Mouse (Mus musculus): ENCODE data around the gene Olfr450. TPM values are rescaled to one million over a fixed set of nuclear protein-coding genes. Genes with fewer than 3 reads are reported as not detected.

Gene Olfr450
- polyA plus RNA-seq (2012; ENCODE audit: insufficient read depth, low replicate concordance): not detected in 2 replicates

GRCm38 (mm10) chr6:42811639-42812038 is at the start of gene Olfr450:
TSS of gene Olfr450 (plus strand) at chr6:42811939.
- Histone ChIP-seq H3K27me3 (replicated peaks) (no peaks in the 10 kb centered on the region), H3K4me1 (no peaks in the 10 kb centered on the region), H3K9me3 (no peaks in the 10 kb centered on the region), H3K36me3 (replicated peaks; ENCODE audit: low read length) (no peaks in the 10 kb centered on the region), H3K4me3 (replicated peaks) (no peak within 1 kb of the TSS)
- TF ChIP-seq FLI1 (IDR thresholded peaks at IDR 0.05; ENCODE audit: low read length): no peak
- no peak for TF ChIP-seq GATA1 (IDR thresholded peaks at IDR 0.05; ENCODE audit: borderline replicate concordance, low read length)

- Histone ChIP-seq H3K4me1 (no peaks in the 10 kb centered on the region), H3K4me3 (replicated peaks) (no peak overlapping the region), H3K9me3 (peaks cover 12% of the 10 kb centered on the region), H3K36me3 (replicated peaks; ENCODE audit: low read length) (no peaks in the 10 kb centered on the region), H3K27me3 (replicated peaks) (no peaks in the 10 kb centered on the region)
- TF ChIP-seq FLI1 (IDR thresholded peaks at IDR 0.05; ENCODE audit: low read length): no peak
- no peak for TF ChIP-seq GATA1 (IDR thresholded peaks at IDR 0.05; ENCODE audit: borderline replicate concordance, low read length)
Measured at GRCm38 (mm10) chr6:42777066-42777465, 34.7 kb upstream of the Olfr450 start.

GRCm38 (mm10) chr6:42784793-42785192 is 26.9 kb upstream of the Olfr450 start, which contains the start of gene Olfr452:
TSS of gene Olfr452 (plus strand) at chr6:42785093.
- Histone ChIP-seq H3K4me3 (replicated peaks) (no peak within 1 kb of the TSS), H3K4me1 (no peaks in the 10 kb centered on the region)
- TF ChIP-seq FLI1 (IDR thresholded peaks at IDR 0.05; ENCODE audit: low read length): no peak
- TF ChIP-seq GATA1 (IDR thresholded peaks at IDR 0.05; ENCODE audit: borderline replicate concordance, low read length): no peak

GRCm38 (mm10) chr6:42790247-42790948 is 21.3 kb upstream of the Olfr450 start:
- Histone ChIP-seq H3K27me3 (replicated peaks) (no peaks in the 10 kb centered on the region), H3K9me3 (peaks cover 3% of the 10 kb centered on the region; the same call in 1 of the 2 replicates), H3K36me3 (replicated peaks; ENCODE audit: low read length) (no peaks in the 10 kb centered on the region), H3K4me3 (replicated peaks) (no peak overlapping the region), H3K4me1 (no peaks in the 10 kb centered on the region)
- TF ChIP-seq GATA1 (IDR thresholded peaks at IDR 0.05; ENCODE audit: borderline replicate concordance, low read length) (no peak), FLI1 (IDR thresholded peaks at IDR 0.05; ENCODE audit: low read length) (no peak)

More at GRCm38 (mm10) chr6:42784793-42785192, 26.9 kb upstream of the Olfr450 start, which contains the start of gene Olfr452:
- no peaks in the 10 kb centered on the region for H3K27me3 ChIP-seq (replicated peaks)
- peaks cover 13% of the 10 kb centered on the region for H3K9me3 ChIP-seq
- H3K36me3 ChIP-seq (replicated peaks; ENCODE audit: low read length): no peaks in the 10 kb centered on the region

GRCm38 (mm10) chr6:42790949-42791556 is 20.7 kb upstream of the Olfr450 start:
- TF ChIP-seq FLI1 (IDR thresholded peaks at IDR 0.05; ENCODE audit: low read length): no peak
- no peak for TF ChIP-seq GATA1 (IDR thresholded peaks at IDR 0.05; ENCODE audit: borderline replicate concordance, low read length)
- H3K9me3 ChIP-seq: peaks cover 4% of the 10 kb centered on the region; the same call in 1 of the 2 replicates
- no peaks in the 10 kb centered on the region for H3K27me3 ChIP-seq (replicated peaks)
- H3K4me1 ChIP-seq: no peaks in the 10 kb centered on the region
- H3K4me3 ChIP-seq (replicated peaks): no peak overlapping the region
- no peaks in the 10 kb centered on the region for H3K36me3 ChIP-seq (replicated peaks; ENCODE audit: low read length)

GRCm38 (mm10) chr6:42794982-42795381 is 16.8 kb upstream of the Olfr450 start:
- no peaks in the 10 kb centered on the region for H3K27me3 ChIP-seq (replicated peaks)
- no peak overlapping the region for H3K4me3 ChIP-seq (replicated peaks)
- no peaks in the 10 kb centered on the region for H3K36me3 ChIP-seq (replicated peaks; ENCODE audit: low read length)
- H3K9me3 ChIP-seq: peaks cover 8% of the 10 kb centered on the region; the same call in 1 of the 2 replicates
- no peaks in the 10 kb centered on the region for H3K4me1 ChIP-seq
- no peak for TF ChIP-seq FLI1 (IDR thresholded peaks at IDR 0.05; ENCODE audit: low read length)
- no peak for TF ChIP-seq GATA1 (IDR thresholded peaks at IDR 0.05; ENCODE audit: borderline replicate concordance, low read length)

- no peak within 1 kb of the TSS for H3K4me3 ChIP-seq (replicated peaks)
- TF ChIP-seq GATA1 (IDR thresholded peaks at IDR 0.05; ENCODE audit: borderline replicate concordance, low read length) (no peak), FLI1 (IDR thresholded peaks at IDR 0.05; ENCODE audit: low read length) (no peak)
- no peaks in the 10 kb centered on the region for H3K36me3 ChIP-seq (replicated peaks; ENCODE audit: low read length)
- H3K27me3 ChIP-seq (replicated peaks): no peaks in the 10 kb centered on the region
- H3K9me3 ChIP-seq: peaks cover 4% of the 10 kb centered on the region; the same call in 1 of the 2 replicates
- H3K4me1 ChIP-seq: no peaks in the 10 kb centered on the region
Measured at GRCm38 (mm10) chr6:42834084-42834483, 22.3 kb downstream of the Olfr450 start, which contains the start of gene Olfr449. TSS of gene Olfr449 (plus strand) at chr6:42834384.

GRCm38 (mm10) chr6:42860222-42860819 is 48.6 kb downstream of the Olfr450 start:
- H3K27me3 ChIP-seq (replicated peaks): peaks cover 2% of the 10 kb centered on the region
- no peaks in the 10 kb centered on the region for H3K9me3 ChIP-seq
- H3K4me1 ChIP-seq: no peaks in the 10 kb centered on the region
- TF ChIP-seq FLI1 (IDR thresholded peaks at IDR 0.05; ENCODE audit: low read length): no peak
- no peak for TF ChIP-seq GATA1 (IDR thresholded peaks at IDR 0.05; ENCODE audit: borderline replicate concordance, low read length)
- H3K4me3 ChIP-seq (replicated peaks): no peak overlapping the region
- H3K36me3 ChIP-seq (replicated peaks; ENCODE audit: low read length): no peaks in the 10 kb centered on the region

Other genes starting within 250 kb of the Olfr450 start
- gene Tcaf3, start 214.2 kb upstream of the Olfr450 start, polyA plus RNA-seq (2012; ENCODE audit: insufficient read depth, low replicate concordance): not detected in 2 replicates
- gene Tcaf2, start 166.7 kb upstream of the Olfr450 start, polyA plus RNA-seq (2012; ENCODE audit: insufficient read depth, low replicate concordance): not detected in 2 replicates
- gene Tcaf1, start 101.9 kb upstream of the Olfr450 start, polyA plus RNA-seq (2012; ENCODE audit: insufficient read depth, low replicate concordance): not detected in 2 replicates
- gene Olfr453, start 72.6 kb upstream of the Olfr450 start, polyA plus RNA-seq (2012; ENCODE audit: insufficient read depth, low replicate concordance): not detected in 2 replicates
- not detected in 2 replicates for gene Olfr38, start 55.5 kb upstream of the Olfr450 start, polyA plus RNA-seq (2012; ENCODE audit: insufficient read depth, low replicate concordance)
- gene Olfr452, start 26.8 kb upstream of the Olfr450 start, polyA plus RNA-seq (2012; ENCODE audit: insufficient read depth, low replicate concordance): not detected in 2 replicates
- not detected in 2 replicates for gene Olfr449, start 22.4 kb downstream of the Olfr450 start, polyA plus RNA-seq (2012; ENCODE audit: insufficient read depth, low replicate concordance)
- gene Olfr448, start 78.5 kb downstream of the Olfr450 start, polyA plus RNA-seq (2012; ENCODE audit: insufficient read depth, low replicate concordance): 1.00 TPM in 1 of 2 replicates, not detected in the other
- gene Olfr447, start 96.9 kb downstream of the Olfr450 start, polyA plus RNA-seq (2012; ENCODE audit: insufficient read depth, low replicate concordance): not detected in 2 replicates
- gene Olfr446, start 109.4 kb downstream of the Olfr450 start, polyA plus RNA-seq (2012; ENCODE audit: insufficient read depth, low replicate concordance): not detected in 2 replicates
- gene Olfr444, start 137.1 kb downstream of the Olfr450 start, polyA plus RNA-seq (2012; ENCODE audit: insufficient read depth, low replicate concordance): not detected in 2 replicates

Measured in megakaryocyte, embryonic 14.5 days (primary cell).